9 mouse cellular contexts compared by ENCODE assay signal in the genomic region with DNA sequence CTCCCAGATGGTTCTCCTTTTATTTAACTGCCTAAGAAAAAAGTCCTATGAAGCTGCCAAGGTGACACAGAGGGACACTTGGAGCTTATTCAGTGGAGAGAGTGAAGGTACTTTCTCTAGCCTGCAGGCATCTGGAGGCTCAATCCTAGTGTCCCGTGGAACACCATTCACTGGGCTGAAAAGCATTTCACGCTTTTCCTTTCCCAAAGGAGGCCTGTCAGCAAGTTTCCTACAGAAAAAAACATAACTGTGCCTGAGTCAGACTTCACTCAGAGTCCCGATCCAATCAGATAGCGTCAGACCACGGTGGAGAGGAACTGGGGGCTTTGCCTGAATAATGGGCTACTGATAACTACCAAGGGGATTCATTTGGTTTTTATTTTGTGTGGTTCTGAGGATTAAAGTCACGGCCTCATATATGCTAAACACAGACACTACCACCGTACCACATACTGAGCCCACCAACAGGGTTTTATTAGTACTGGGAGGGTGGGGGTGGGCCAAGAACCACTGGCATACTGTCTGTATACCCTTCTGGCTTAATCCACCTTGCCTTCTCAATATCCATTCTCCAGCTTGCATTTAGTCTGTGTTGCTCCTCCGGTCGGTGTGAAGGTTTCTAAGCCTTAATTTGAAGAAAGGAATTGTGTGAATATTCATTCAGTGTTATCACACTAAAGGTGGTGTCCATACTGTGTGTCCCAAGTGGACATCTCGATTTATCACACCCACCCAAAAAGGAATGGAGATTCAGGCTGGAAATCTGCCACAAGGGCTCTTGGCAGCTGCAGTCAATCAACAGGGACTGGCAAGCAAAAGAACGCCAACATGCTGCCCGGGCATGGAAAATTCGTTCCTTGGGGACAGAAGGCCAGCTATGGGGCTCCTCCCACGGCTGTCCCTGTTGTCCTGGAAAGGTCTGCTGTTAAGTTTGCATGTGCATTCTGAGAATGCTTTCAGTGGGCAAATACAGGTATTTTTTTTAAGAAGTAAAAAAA.
DNase-seq lines count a peak whose midpoint lies in the region; ATAC-seq lines count a peak whose summit lies in the region.
"Had no signal": no experiment of that assay in that cellular context is flagged by ENCODE, and none has a peak within 500 bp of the region (broad histone marks: within the 10 kb centered on the region; RNA-seq: fewer than 3 reads in every experiment).

No protein-coding gene starts in this region.

- H3K27ac ChIP-seq in forebrain, embryonic 15.5 days (replicated peaks), result peak overlapping the region; percentile 58
- peak overlapping the region; percentile 71 for H3K27ac ChIP-seq in hindbrain, embryonic 16.5 days (ENCODE audit: low read depth, low read length)
- no peak overlapping the region for H3K27ac ChIP-seq in intestine, embryonic 16.5 days (ENCODE audit: low read length)

- H3K9ac ChIP-seq in forebrain, embryonic 15.5 days (replicated peaks), result no peak overlapping the region
- 0 out of 2 replicates have a peak overlapping the region, but pooled peaks have one; percentile 3 for H3K9ac ChIP-seq in hindbrain, embryonic 16.5 days (ENCODE audit: low read depth, low read length)
- H3K9ac ChIP-seq in intestine, embryonic 16.5 days (ENCODE audit: low read depth, low read length), result no peak overlapping the region

- no peak overlapping the region for H3K4me3 ChIP-seq in forebrain, embryonic 15.5 days
- no peak overlapping the region for H3K4me3 ChIP-seq in hindbrain, embryonic 16.5 days (ENCODE audit: low read length)
- H3K4me3 ChIP-seq in intestine, embryonic 16.5 days (ENCODE audit: low read length), result no peak overlapping the region
- H3K4me3 ChIP-seq: megakaryocyte, embryonic 14.5 days had no signal

- DNase-seq in embryo, embryonic 11 days, result peak; percentile 12
- DNase-seq in embryo, embryonic 9.5 days (ENCODE audit: extremely low spot score), result no peak
- DNase-seq in adipocyte (ENCODE audit: low spot score), result peak; percentile 34
- DNase-seq in lung, postnatal 4 days, result no peak
- no peak for DNase-seq in ovary, postnatal 14 days (ENCODE audit: low spot score)

- ATAC-seq in forebrain, embryonic 15.5 days (replicated peaks), result peak; percentile 18; the same call in 1 of the 2 replicates
- peak; percentile 51 for ATAC-seq in hindbrain, embryonic 16.5 days
- ATAC-seq in intestine, embryonic 16.5 days, result no peak

- H3K4me1 ChIP-seq in forebrain, embryonic 15.5 days, result peaks cover 25% of the 10 kb centered on the region
- peaks cover 13% of the 10 kb centered on the region for H3K4me1 ChIP-seq in hindbrain, embryonic 16.5 days (ENCODE audit: control insufficient read depth, insufficient read depth, low read depth, low read length)
- no peaks in the 10 kb centered on the region for H3K4me1 ChIP-seq in intestine, embryonic 16.5 days (ENCODE audit: control insufficient read depth, insufficient read depth, low read length)
- H3K4me1 ChIP-seq: megakaryocyte, embryonic 14.5 days had no signal

- WGBS in forebrain, embryonic 15.5 days, result 37% methylated on average over 14 of the region's 14 CpGs
- 19% methylated on average over 14 of the region's 14 CpGs for WGBS in hindbrain, embryonic 16.5 days
- 71% methylated on average over 14 of the region's 14 CpGs for WGBS in intestine, embryonic 16.5 days

- no peak overlapping the region for H3K4me2 ChIP-seq in forebrain, embryonic 15.5 days (replicated peaks)
- no peak overlapping the region for H3K4me2 ChIP-seq in hindbrain, embryonic 16.5 days (ENCODE audit: low read length)
- no peak overlapping the region for H3K4me2 ChIP-seq in intestine, embryonic 16.5 days (ENCODE audit: low read depth, low read length)

- no peaks in the 10 kb centered on the region for H3K36me3 ChIP-seq in forebrain, embryonic 15.5 days
- H3K36me3 ChIP-seq in hindbrain, embryonic 16.5 days (ENCODE audit: control insufficient read depth, insufficient read depth, low read length), result no peaks in the 10 kb centered on the region
- H3K36me3 ChIP-seq in intestine, embryonic 16.5 days (ENCODE audit: control insufficient read depth, insufficient read depth, low read length), result no peaks in the 10 kb centered on the region

- no peaks in the 10 kb centered on the region for H3K9me3 ChIP-seq in forebrain, embryonic 15.5 days
- no peaks in the 10 kb centered on the region for H3K9me3 ChIP-seq in hindbrain, embryonic 16.5 days (ENCODE audit: control insufficient read depth, low read length)
- H3K9me3 ChIP-seq in intestine, embryonic 16.5 days (ENCODE audit: control insufficient read depth, low read length), result no peaks in the 10 kb centered on the region

- no peaks in the 10 kb centered on the region for H3K27me3 ChIP-seq in forebrain, embryonic 15.5 days
- H3K27me3 ChIP-seq in hindbrain, embryonic 16.5 days (replicated peaks; ENCODE audit: control insufficient read depth, insufficient read depth, low read length), result no peaks in the 10 kb centered on the region
- H3K27me3 ChIP-seq in intestine, embryonic 16.5 days (replicated peaks; ENCODE audit: control insufficient read depth, insufficient read depth, low read length), result no peaks in the 10 kb centered on the region
- H3K27me3 ChIP-seq: megakaryocyte, embryonic 14.5 days had no signal

Comparison
In these comparisons a context has a peak if more than half of its experiments do, and no peak if none do; other contexts are left out.
1. DNase-seq: peak in embryo, embryonic 11 days (single experiment) and adipocyte (single experiment); none in embryo, embryonic 9.5 days (single experiment), lung, postnatal 4 days (0 of 2) and ovary, postnatal 14 days (single experiment).